Mouse (Mus musculus) left cerebral cortex, postnatal 4 days (tissue): ENCODE measurements around the gene Lrfn3. TPM values are rescaled to one million over a fixed set of nuclear protein-coding genes. Genes with fewer than 3 reads are reported as not detected.

ENCODE experiments used
- DNase-seq: peaks from one replicate; pipeline ENCODE4 v3.0.0-alpha.2; 2022
- intact Hi-C: fragments of 180-260 bp; cut with DNase I; formaldehyde crosslinking; loops from one replicate; pipeline ENCODE4 v1.15.1; 2025
- total RNA-seq, 2 experiments: library from RNA; stranded (reverse); gene quantifications; 2 replicates each; pipeline ENCODE4 v1.2.3; 2021

Lrfn3 gene
- total RNA-seq = 10 to 100 TPM; 46.3 to 50.7 TPM

- intact Hi-C loops = no loop called here
- peak; percentile 87 for DNase-seq
These were observed at the start of gene Lrfn3 for GRCm38 (mm10) chr7:30362652-30363343. Gene Lrfn3 (minus strand): TSS chr7:30362772.

GRCm38 (mm10) chr7:30411023-30411422 is 48.5 kb upstream of the Lrfn3 start:
- intact Hi-C loops = no loop called here
- DNase-seq = no peak

GRCm38 (mm10) chr7:30409789-30410188 is 47.2 kb upstream of the Lrfn3 start:
- intact Hi-C loops = no loop called here
- DNase-seq = no peak

- DNase-seq = no peak
- intact Hi-C loops = no loop called here
These were observed 46.1 kb upstream of the Lrfn3 start for GRCm38 (mm10) chr7:30408639-30409038.

GRCm38 (mm10) chr7:30402343-30402742 is 39.8 kb upstream of the Lrfn3 start:
- DNase-seq = no peak
- intact Hi-C loops = no loop called here

GRCm38 (mm10) chr7:30399671-30400070 is 37.1 kb upstream of the Lrfn3 start:
- no peak for DNase-seq
- intact Hi-C loops = no loop called here

GRCm38 (mm10) chr7:30394871-30395270 is 32.3 kb upstream of the Lrfn3 start:
- DNase-seq = no peak
- intact Hi-C loops = no loop called here

- intact Hi-C loops = no loop called here
- DNase-seq = no peak
These were observed 31.8 kb upstream of the Lrfn3 start for GRCm38 (mm10) chr7:30394379-30394778.

GRCm38 (mm10) chr7:30393631-30394030 is 31.1 kb upstream of the Lrfn3 start:
- DNase-seq = no peak
- intact Hi-C loops = no loop called here

- intact Hi-C loops = no loop called here
These were observed 30.4 kb upstream of the Lrfn3 start for GRCm38 (mm10) chr7:30392746-30393520.

GRCm38 (mm10) chr7:30384106-30384505 is 21.5 kb upstream of the Lrfn3 start:
- intact Hi-C loops = no loop called here
- no peak for DNase-seq

More at GRCm38 (mm10) chr7:30392746-30393520, 30.4 kb upstream of the Lrfn3 start:
- DNase-seq = no peak

- DNase-seq = no peak
- intact Hi-C loops = no loop called here
These were observed 17.5 kb upstream of the Lrfn3 start for GRCm38 (mm10) chr7:30380061-30380460.

GRCm38 (mm10) chr7:30373501-30373962 is 11.0 kb upstream of the Lrfn3 start:
- peak; percentile 96 for DNase-seq
- intact Hi-C loops = loop anchor here (10.0 kb wide), 1 partner anchor 51 kb away; the partner anchor contains the start of gene Nfkbid

- no peak for DNase-seq
- intact Hi-C loops = no loop called here
These were observed 4.9 kb upstream of the Lrfn3 start for GRCm38 (mm10) chr7:30367466-30367865.

GRCm38 (mm10) chr7:30363344-30363738 is 769 bp upstream of the Lrfn3 start:
- no peak for DNase-seq
- intact Hi-C loops = no loop called here

- no peak for DNase-seq
- intact Hi-C loops = no loop called here
These were observed 2.5 kb downstream of the Lrfn3 start for GRCm38 (mm10) chr7:30360028-30360427.

- DNase-seq = no peak
- intact Hi-C loops = no loop called here
These were observed 3.2 kb downstream of the Lrfn3 start for GRCm38 (mm10) chr7:30359276-30359865.

GRCm38 (mm10) chr7:30358378-30359186 is 4.0 kb downstream of the Lrfn3 start:
- intact Hi-C loops = no loop called here
- no peak for DNase-seq

- no peak for DNase-seq
- intact Hi-C loops = no loop called here
These were observed 8.5 kb downstream of the Lrfn3 start for GRCm38 (mm10) chr7:30354059-30354458.

- intact Hi-C loops = no loop called here
- DNase-seq = peak; percentile 73
These were observed 9.2 kb downstream of the Lrfn3 start for GRCm38 (mm10) chr7:30353279-30353822.
